Mouse (Mus musculus) testis, adult 2 months (tissue): Measurements from ENCODE around the gene Myl12a.

ENCODE experiments used
- CTCF ChIP-seq: fragments of 200-500 bp; IDR thresholded peaks from 2 replicates; pipeline ENCODE4 v1.5.1; 2012; ENCODE audit warnings: low read depth, mild to moderate bottlenecking, inconsistent platforms, low read length, moderate library complexity; ENCODE audit not compliant: control insufficient read depth, insufficient read depth, insufficient replicate concordance
- POLR2A ChIP-seq: fragments of 200-500 bp; IDR thresholded peaks from 2 replicates; pipeline ENCODE4 v1.6.1; 2012; ENCODE audit warnings: low read depth, mild to moderate bottlenecking, inconsistent platforms, low read length, moderate library complexity; ENCODE audit not compliant: control insufficient read depth

- TF ChIP-seq CTCF = no peak
- no peak for TF ChIP-seq POLR2A
These were observed 34.5 kb upstream of the Myl12a start for GRCm38 (mm10) chr17:71037188-71037587.
